Mouse (Mus musculus) neural tube, embryonic 14.5 days (tissue): ENCODE results near the gene Cox7a2. TPM values are rescaled to one million over a fixed set of nuclear protein-coding genes. Genes with fewer than 3 reads are reported as not detected.

Experiments used
- ATAC-seq: fragments of 200-750 bp; cut with Nextera tagmentation; 2 replicates; pipeline ENCODE4 v1.8.0; 2017; ENCODE audit warnings: low read depth, mild to moderate bottlenecking, moderate TSS enrichment, moderate library complexity
- H3K27ac ChIP-seq: fragments of 300-500 bp; sonication (generic); 2 replicates; pipeline ENCODE4 v1.5.1; 2014; ENCODE audit warnings: low read depth, mild to moderate bottlenecking, control low read depth, low read length, moderate library complexity, mixed read lengths
- H3K27me3 ChIP-seq: fragments of 300-500 bp; sonication (generic); 2 replicates; pipeline ENCODE4 v1.6.1; 2014; ENCODE audit warnings: low read length; ENCODE audit not compliant: control insufficient read depth, insufficient read depth
- H3K36me3 ChIP-seq: fragments of 300-500 bp; sonication (generic); 2 replicates; pipeline ENCODE4 v1.6.1; 2014; ENCODE audit warnings: low read length, mixed read lengths; ENCODE audit not compliant: control insufficient read depth, insufficient read depth
- H3K4me1 ChIP-seq: fragments of 300-500 bp; sonication (generic); 2 replicates; pipeline ENCODE4 v1.6.1; 2014; ENCODE audit warnings: low read length; ENCODE audit not compliant: control insufficient read depth, insufficient read depth
- H3K4me2 ChIP-seq: fragments of 300-500 bp; sonication (generic); 2 replicates; pipeline ENCODE4 v1.6.1; 2014; ENCODE audit warnings: mild to moderate bottlenecking, low read depth, low read length, control low read depth
- H3K4me3 ChIP-seq: fragments of 300-500 bp; sonication (generic); 2 replicates; pipeline ENCODE4 v1.5.1; 2014; ENCODE audit warnings: low read depth, low read length, control low read depth, mixed read lengths
- H3K9ac ChIP-seq: fragments of 300-500 bp; sonication (generic); replicated peaks from 2 replicates; pipeline ENCODE4 v1.6.1; 2014; ENCODE audit warnings: low read depth, mild to moderate bottlenecking, control low read depth, low read length, mixed read lengths
- H3K9me3 ChIP-seq: fragments of 300-500 bp; sonication (generic); 2 replicates; pipeline ENCODE4 v1.6.1; 2016; ENCODE audit warnings: low read length; ENCODE audit not compliant: control insufficient read depth
- WGBS: fragments of 180-500 bp; shearing (Covaris S2); extraction: QIAGEN DNeasy Blood & Tissue Kit; methylation state at CpG from one replicate; pipeline ENCODE4 v1.1.7; 2014; 5-methylcytosine and 5-hydroxymethylcytosine counted together
- polyA plus RNA-seq: library from polyadenylated mRNA; unstranded; fragments of >200 nt; fragmentation: Nextera tagmentation; extraction: Ambion mirVana; gene quantifications from 2 replicates; pipeline ENCODE4 v1.2.1, GENCODE M21; 2014

Gene Cox7a2
- polyA plus RNA-seq, 1 experiment from 2014 or later: 952 TPM

DNA sequence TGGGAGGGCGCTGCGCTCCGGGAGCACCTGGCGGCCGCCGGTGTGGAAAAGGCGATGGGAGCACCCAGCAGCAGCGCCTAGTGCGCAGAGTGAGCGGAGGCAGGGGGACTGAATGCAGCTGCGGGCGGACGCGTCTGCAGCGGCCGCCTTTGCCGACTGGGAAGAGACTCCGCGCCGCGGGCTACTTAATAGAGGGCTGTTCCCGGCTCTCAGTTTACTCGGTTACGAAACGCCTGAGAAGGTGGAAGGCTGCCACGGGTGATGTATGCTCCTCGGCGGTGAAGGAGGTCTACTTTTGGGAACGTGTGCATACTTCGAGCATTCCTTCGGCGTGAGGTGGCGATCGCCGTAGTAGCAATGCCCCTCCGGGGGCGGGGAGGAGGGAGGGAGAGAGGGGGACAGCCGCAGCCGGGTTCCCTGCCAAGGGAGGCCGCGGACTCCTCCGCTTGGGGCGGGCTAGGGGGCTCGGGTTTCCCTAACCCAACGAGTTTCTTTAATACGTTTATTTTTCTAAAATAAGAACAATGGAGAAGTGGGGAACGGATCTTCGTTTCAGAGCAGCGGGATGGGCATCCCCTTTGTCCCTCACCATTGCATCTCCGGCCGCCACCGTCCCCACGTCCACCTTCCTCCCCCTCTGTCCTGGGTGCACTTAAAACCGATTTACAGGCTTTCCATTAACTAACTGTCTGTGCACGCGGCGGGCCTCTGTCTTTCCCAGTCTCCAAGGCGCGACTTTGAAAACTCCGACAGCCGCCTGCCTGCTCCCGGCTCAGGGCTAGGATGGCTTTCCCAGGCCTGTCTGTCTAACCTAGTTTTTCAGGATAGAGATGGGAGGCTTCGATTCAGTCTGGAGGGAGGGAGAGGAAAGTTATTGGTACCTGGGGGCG lies 41.0 kb downstream of the Cox7a2 start, which contains the start of gene Col12a1:
Gene Col12a1, minus strand, starts transcription at position 351 of the 890 bp plus-strand sequence.
- no peak within 1 kb of the TSS; the same call in 1 of the 2 replicates for H3K27ac ChIP-seq
- H3K4me3 ChIP-seq: peak within 1 kb of the TSS; percentile 46
- under 1% methylated on average over 63 of the region's 64 CpGs for WGBS
- peak; percentile 75 for ATAC-seq
- no peaks in the 10 kb centered on the region for H3K36me3 ChIP-seq
- H3K9ac ChIP-seq: peak within 1 kb of the TSS; percentile 49
- peak within 1 kb of the TSS; percentile 81 for H3K4me2 ChIP-seq
- H3K9me3 ChIP-seq: no peaks in the 10 kb centered on the region
- H3K27me3 ChIP-seq: peaks cover 10% of the 10 kb centered on the region; the same call in 1 of the 2 replicates
- peaks cover 12% of the 10 kb centered on the region for H3K4me1 ChIP-seq

GRCm38 (mm10) chr9:79717836-79718475 lies 41.7 kb downstream of the Cox7a2 start:
- H3K4me1 ChIP-seq: peaks cover 12% of the 10 kb centered on the region
- H3K27ac ChIP-seq: no peak overlapping the region

GRCm38 (mm10) chr9:79716909-79717835 lies 42.5 kb downstream of the Cox7a2 start:
- peak overlapping the region; percentile 46 for H3K4me3 ChIP-seq
- peaks cover 10% of the 10 kb centered on the region; the same call in 1 of the 2 replicates for H3K27me3 ChIP-seq
- peaks cover 12% of the 10 kb centered on the region for H3K4me1 ChIP-seq
- no peaks in the 10 kb centered on the region for H3K9me3 ChIP-seq
- WGBS: 7% methylated on average over 23 of the region's 23 CpGs
- peak; percentile 3; the same call in 1 of the 2 replicates for ATAC-seq
- no peak overlapping the region for H3K9ac ChIP-seq
- peak overlapping the region; percentile 81 for H3K4me2 ChIP-seq
- H3K27ac ChIP-seq: no peak overlapping the region
- no peaks in the 10 kb centered on the region for H3K36me3 ChIP-seq

More at GRCm38 (mm10) chr9:79717836-79718475, 41.7 kb downstream of the Cox7a2 start:
- Histone ChIP-seq H3K36me3 (no peaks in the 10 kb centered on the region), H3K27me3 (peaks cover 10% of the 10 kb centered on the region; the same call in 1 of the 2 replicates), H3K9ac (peak overlapping the region; percentile 49), H3K4me3 (peak overlapping the region; percentile 46), H3K9me3 (no peaks in the 10 kb centered on the region), H3K4me2 (peak overlapping the region; percentile 81)
- 3% methylated on average over 20 of the region's 22 CpGs for WGBS
- peak; percentile 3; the same call in 1 of the 2 replicates for ATAC-seq

DNA sequence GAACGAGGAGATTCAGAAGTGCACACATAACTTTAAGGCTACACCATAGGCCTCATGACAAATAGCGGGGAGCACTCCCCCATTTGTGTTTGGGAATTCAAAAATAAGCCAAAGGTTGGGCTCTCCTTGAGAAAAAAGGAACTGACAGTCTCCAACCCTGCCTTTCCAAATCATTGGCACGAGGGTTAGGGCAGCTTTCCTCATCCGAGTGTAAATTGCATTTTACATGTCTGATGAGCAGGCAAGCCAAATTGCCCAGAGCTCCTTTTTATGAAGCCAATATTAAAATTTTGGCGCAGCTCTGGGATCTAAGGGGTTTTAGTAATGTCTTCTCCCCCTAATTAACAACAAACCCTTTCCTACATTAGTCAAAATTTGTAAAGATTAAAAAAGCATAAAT lies 43.2 kb downstream of the Cox7a2 start:
- no peak for ATAC-seq
- peak overlapping the region; percentile 10; the same call in 1 of the 2 replicates for H3K4me3 ChIP-seq
- H3K27ac ChIP-seq: no peak overlapping the region
- no peak overlapping the region for H3K9ac ChIP-seq
- WGBS: 26% methylated on average over 5 of the region's 5 CpGs
- H3K4me2 ChIP-seq: peak overlapping the region; percentile 81; the same call in 1 of the 2 replicates
- H3K9me3 ChIP-seq: no peaks in the 10 kb centered on the region
- H3K27me3 ChIP-seq: peaks cover 10% of the 10 kb centered on the region; the same call in 1 of the 2 replicates
- H3K36me3 ChIP-seq: no peaks in the 10 kb centered on the region
- H3K4me1 ChIP-seq: peaks cover 12% of the 10 kb centered on the region

- no peaks in the 10 kb centered on the region for H3K36me3 ChIP-seq
- H3K4me1 ChIP-seq: peaks cover 12% of the 10 kb centered on the region
- WGBS: 7% methylated on average over 16 of the region's 16 CpGs
- peak; percentile 44; the same call in 1 of the 2 replicates for ATAC-seq
- H3K9ac ChIP-seq: peak overlapping the region; percentile 16; the same call in 1 of the 2 replicates
- H3K4me2 ChIP-seq: peak overlapping the region; percentile 41
- peaks cover 2% of the 10 kb centered on the region; the same call in 1 of the 2 replicates for H3K27me3 ChIP-seq
- H3K4me3 ChIP-seq: peak overlapping the region; percentile 9; the same call in 1 of the 2 replicates
- H3K27ac ChIP-seq: no peak overlapping the region
- no peaks in the 10 kb centered on the region for H3K9me3 ChIP-seq
These were observed 45.1 kb downstream of the Cox7a2 start for GRCm38 (mm10) chr9:79714471-79715045.

Other genes starting within 250 kb of the Cox7a2 start
- 13.3 and 17.7 TPM in 2 replicates for gene Col12a1, start 41.0 kb downstream of the Cox7a2 start, polyA plus RNA-seq
- 124 and 137 TPM in 2 replicates for gene Tmem30a, start 33.6 kb upstream of the Cox7a2 start, polyA plus RNA-seq